Mouse (Mus musculus) brain, embryonic 18.5 days (tissue): Measurements from ENCODE around the gene Cab39.
"Not testable (repeated sequence)": the region's sequence is repeated elsewhere in the genome, so short reads cannot be mapped to it uniquely, and the experiment has no call there.

ENCODE experiments used
- DNase-seq: peaks from one replicate; pipeline ENCODE4 v3.0.0-alpha.2; 2012; ENCODE audit warnings: low read depth, low spot score

Cab39 gene

GRCm38 (mm10) chr1:85790565-85790964 is 2.7 kb upstream of the Cab39 start:
- DNase-seq = no peak

GRCm38 (mm10) chr1:85791476-85791875 is 1.8 kb upstream of the Cab39 start:
- DNase-seq = no peak

GRCm38 (mm10) chr1:85794106-85794771 is 998 bp downstream of the Cab39 start:
- no peak for DNase-seq

GRCm38 (mm10) chr1:85795196-85795595 is 2.0 kb downstream of the Cab39 start:
- DNase-seq = no peak

- DNase-seq = no peak
These were observed 6.5 kb downstream of the Cab39 start for GRCm38 (mm10) chr1:85799776-85800175.

- DNase-seq = no peak
These were observed 9.3 kb downstream of the Cab39 start for GRCm38 (mm10) chr1:85802517-85802916.

GRCm38 (mm10) chr1:85804551-85804950 is 11.3 kb downstream of the Cab39 start:
- DNase-seq = no peak

- DNase-seq = no peak
These were observed 16.0 kb downstream of the Cab39 start for GRCm38 (mm10) chr1:85809256-85809655.

- no peak for DNase-seq
These were observed 17.1 kb downstream of the Cab39 start for GRCm38 (mm10) chr1:85810343-85810742.

GRCm38 (mm10) chr1:85810787-85811186 is 17.5 kb downstream of the Cab39 start:
- DNase-seq = no peak

- DNase-seq = not testable (repeated sequence)
These were observed 21.0 kb downstream of the Cab39 start for GRCm38 (mm10) chr1:85814213-85814612.

GRCm38 (mm10) chr1:85818121-85818520 is 24.9 kb downstream of the Cab39 start:
- DNase-seq = no peak

GRCm38 (mm10) chr1:85819695-85820094 is 26.5 kb downstream of the Cab39 start:
- DNase-seq = no peak

- DNase-seq = no peak
These were observed 29.0 kb downstream of the Cab39 start for GRCm38 (mm10) chr1:85822239-85822638.

GRCm38 (mm10) chr1:85824905-85825304 is 31.7 kb downstream of the Cab39 start:
- no peak for DNase-seq

- DNase-seq = no peak
These were observed 33.9 kb downstream of the Cab39 start for GRCm38 (mm10) chr1:85827166-85827565.

GRCm38 (mm10) chr1:85829016-85829415 is 35.8 kb downstream of the Cab39 start:
- DNase-seq = no peak

- DNase-seq = no peak
These were observed 44.8 kb downstream of the Cab39 start for GRCm38 (mm10) chr1:85838056-85838455.

GRCm38 (mm10) chr1:85839356-85839755 is 46.1 kb downstream of the Cab39 start:
- DNase-seq = no peak

GRCm38 (mm10) chr1:85839790-85840189 is 46.5 kb downstream of the Cab39 start:
- DNase-seq = no peak

GRCm38 (mm10) chr1:85840421-85840820 is 47.2 kb downstream of the Cab39 start:
- no peak for DNase-seq

GRCm38 (mm10) chr1:85842251-85842650 is 49.0 kb downstream of the Cab39 start:
- no peak for DNase-seq

GRCm38 (mm10) chr1:85843291-85843863 is 50.1 kb downstream of the Cab39 start:
- no peak for DNase-seq

GRCm38 (mm10) chr1:85844981-85845380 is 51.7 kb downstream of the Cab39 start:
- no peak for DNase-seq
